Mouse (Mus musculus) MEL (cell line): ENCODE measurements around the gene Gpatch1.

Experiments
- CTCF ChIP-seq, 3 experiments: IDR thresholded peaks in 2 of 3; conservative IDR thresholded peaks in 1 of 3; 2 replicates each; pipeline ENCODE4 v1.5.1; 2011 to 2012; ENCODE audit warnings: low read length in 3 of 3, low read depth in 2 of 3, mild to moderate bottlenecking in 2 of 3, improper control_type of control experiment in 1 of 3, inconsistent platforms in 1 of 3, mixed read lengths in 1 of 3, moderate library complexity in 1 of 3; ENCODE audit not compliant: control insufficient read depth in 1 of 3, insufficient read depth in 1 of 3, poor library complexity in 1 of 3, severe bottlenecking in 1 of 3
- EP300 ChIP-seq, 2 experiments: IDR thresholded peaks; 2 replicates each; pipeline ENCODE4 v1.6.1; 2011; ENCODE audit warnings: improper control_type of control experiment in 2 of 2, low read length in 2 of 2, low read depth in 1 of 2, mild to moderate bottlenecking in 1 of 2
- GATA1 ChIP-seq: IDR thresholded peaks from 2 replicates; pipeline ENCODE4 v1.6.1; 2011; ENCODE audit warnings: low read depth, low read length, improper control_type of control experiment
- HCFC1 ChIP-seq: IDR thresholded peaks from 2 replicates; pipeline ENCODE4 v1.6.1; 2012; ENCODE audit warnings: low read depth, mild to moderate bottlenecking, inconsistent platforms, low read length, improper control_type of control experiment, moderate library complexity
- MXI1 ChIP-seq: IDR thresholded peaks from 2 replicates; pipeline ENCODE4 v1.6.1; 2011; ENCODE audit warnings: mild to moderate bottlenecking, low read depth, low read length, improper control_type of control experiment
- POLR2A ChIP-seq, 2 experiments: IDR thresholded peaks; 2 replicates each; pipeline ENCODE4 v1.6.1; 2011 to 2012; ENCODE audit warnings: low read length in 2 of 2, mild to moderate bottlenecking in 2 of 2, control low read depth in 1 of 2, improper control_type of control experiment in 1 of 2, low read depth in 1 of 2, moderate library complexity in 1 of 2; ENCODE audit not compliant: control insufficient read depth in 1 of 2, insufficient read depth in 1 of 2, poor library complexity in 1 of 2
- SIN3A ChIP-seq: IDR thresholded peaks from 2 replicates; pipeline ENCODE4 v1.6.1; 2012; ENCODE audit warnings: low read length, improper control_type of control experiment, inconsistent platforms
- TBP ChIP-seq: IDR thresholded peaks from 2 replicates; pipeline ENCODE4 v1.8.0; 2011; ENCODE audit warnings: low read depth, low read length, improper control_type of control experiment
- ZMIZ1 ChIP-seq: IDR thresholded peaks from 2 replicates; pipeline ENCODE4 v1.6.1; 2012; ENCODE audit warnings: low read depth, mild to moderate bottlenecking, inconsistent platforms, low read length, improper control_type of control experiment, moderate library complexity

DNA sequence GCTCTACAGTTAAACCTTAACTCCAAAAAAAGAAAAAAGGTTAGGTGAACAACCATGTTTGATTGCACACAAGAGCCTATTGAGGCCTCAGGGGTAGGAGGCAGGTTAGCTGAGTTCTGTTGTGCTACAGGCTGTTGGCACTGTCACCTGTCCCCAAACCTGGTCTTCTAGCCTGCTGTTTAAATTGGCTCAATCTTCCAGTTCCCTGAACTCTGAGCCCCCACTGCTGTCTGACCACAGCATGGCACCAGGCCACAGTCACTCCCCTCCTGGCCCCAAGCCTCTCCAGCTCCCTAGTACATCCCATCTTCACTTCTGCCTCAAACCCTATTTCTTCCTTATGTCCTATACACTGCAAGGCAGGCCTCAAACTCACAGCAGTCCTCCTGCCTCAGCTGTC lies 17.4 kb downstream of the Gpatch1 start:
- TF ChIP-seq POLR2A (IDR thresholded peaks at IDR 0.05; ENCODE audit: control insufficient read depth in 1 of 2, insufficient read depth in 1 of 2, low read depth in 1 of 2, low read length in 2 of 2, poor library complexity in 1 of 2) (no peak), GATA1 (no peak), MXI1 (no peak), CTCF (IDR thresholded peaks at IDR 0.05 in 2 of 3, conservative IDR thresholded peaks at IDR 0.05 in 1 of 3; ENCODE audit: control insufficient read depth in 1 of 3, insufficient read depth in 1 of 3, low read depth in 2 of 3, low read length in 3 of 3, poor library complexity in 1 of 3, severe bottlenecking in 1 of 3) (no peak), EP300 (IDR thresholded peaks at IDR 0.05; ENCODE audit: low read depth in 1 of 2, low read length in 2 of 2) (no peak), SIN3A (no peak), HCFC1 (no peak), ZMIZ1 (no peak), TBP (no peak)
